Mouse (Mus musculus): ENCODE measurements at regions not wholly inside any gene's neighbourhood (a gene's known extent, or its start where the extent isn't known, plus 50 kb on each side); places are given as distances from the start of the nearest gene placed in this dataset.

GRCm38 (mm10) chr6:6657928-6658500 is 79.6 kb upstream of the Sem1 start:
- 40% methylated on average over 3 of the region's 3 CpGs for WGBS
- H3K4me1 ChIP-seq (ENCODE audit: control insufficient read depth, insufficient read depth, low read length) = no peaks in the 10 kb centered on the region
- DNase-seq = no peak
- no peak for TF ChIP-seq CTCF (conservative IDR thresholded peaks at IDR 0.05; ENCODE audit: insufficient read depth, insufficient read length, low read depth, low read length)
- H3K27ac ChIP-seq (ENCODE audit: insufficient read depth, low read depth, low read length) = no peak overlapping the region
- H3K4me3 ChIP-seq (ENCODE audit: insufficient read depth, low read depth, low read length) = no peak overlapping the region
- no peaks in the 10 kb centered on the region for H3K36me3 ChIP-seq (ENCODE audit: control insufficient read depth, insufficient read depth, low read length)
- no peaks in the 10 kb centered on the region for H3K27me3 ChIP-seq (replicated peaks; ENCODE audit: control insufficient read depth, insufficient read depth, low read length)

GRCm38 (mm10) chr6:6660072-6660471 is 81.6 kb upstream of the Sem1 start:
- no peaks in the 10 kb centered on the region for H3K27me3 ChIP-seq (replicated peaks; ENCODE audit: control insufficient read depth, insufficient read depth, low read length)
- DNase-seq = no peak
- 67% methylated on average over 5 of the region's 5 CpGs for WGBS
- no peak for TF ChIP-seq CTCF (conservative IDR thresholded peaks at IDR 0.05; ENCODE audit: insufficient read depth, insufficient read length, low read depth, low read length)
- no peak for TF ChIP-seq POLR2A (IDR thresholded peaks at IDR 0.05; ENCODE audit: low read depth, low read length)
- no peak overlapping the region for H3K4me3 ChIP-seq (ENCODE audit: insufficient read depth, low read depth, low read length)
- H3K36me3 ChIP-seq (ENCODE audit: control insufficient read depth, insufficient read depth, low read length) = no peaks in the 10 kb centered on the region
- no peaks in the 10 kb centered on the region for H3K4me1 ChIP-seq (ENCODE audit: control insufficient read depth, insufficient read depth, low read length)
- no peak overlapping the region for H3K27ac ChIP-seq (ENCODE audit: insufficient read depth, low read depth, low read length)

GRCm38 (mm10) chr6:6666762-6667161 is 88.3 kb upstream of the Sem1 start:
- no peak for TF ChIP-seq CTCF (conservative IDR thresholded peaks at IDR 0.05; ENCODE audit: insufficient read depth, insufficient read length, low read depth, low read length)
- TF ChIP-seq POLR2A (IDR thresholded peaks at IDR 0.05; ENCODE audit: low read depth, low read length) = no peak
- 92% methylated on average over 5 of the region's 5 CpGs for WGBS
- Histone ChIP-seq H3K27me3 (replicated peaks; ENCODE audit: control insufficient read depth, insufficient read depth, low read length) (no peaks in the 10 kb centered on the region), H3K36me3 (ENCODE audit: control insufficient read depth, insufficient read depth, low read length) (no peaks in the 10 kb centered on the region), H3K4me3 (ENCODE audit: insufficient read depth, low read depth, low read length) (no peak overlapping the region), H3K27ac (ENCODE audit: insufficient read depth, low read depth, low read length) (no peak overlapping the region), H3K4me1 (ENCODE audit: control insufficient read depth, insufficient read depth, low read length) (no peaks in the 10 kb centered on the region)
- DNase-seq = no peak

- 73% methylated on average over 5 of the region's 5 CpGs for WGBS
- no peaks in the 10 kb centered on the region for H3K36me3 ChIP-seq (ENCODE audit: control insufficient read depth, insufficient read depth, low read length)
- no peaks in the 10 kb centered on the region for H3K4me1 ChIP-seq (ENCODE audit: control insufficient read depth, insufficient read depth, low read length)
- no peak overlapping the region for H3K4me3 ChIP-seq (ENCODE audit: insufficient read depth, low read depth, low read length)
- DNase-seq = no peak
- H3K27me3 ChIP-seq (replicated peaks; ENCODE audit: control insufficient read depth, insufficient read depth, low read length) = no peaks in the 10 kb centered on the region; the same call in 1 of the 2 replicates
- no peak overlapping the region for H3K27ac ChIP-seq (ENCODE audit: insufficient read depth, low read depth, low read length)
- TF ChIP-seq CTCF (conservative IDR thresholded peaks at IDR 0.05; ENCODE audit: insufficient read depth, insufficient read length, low read depth, low read length) (no peak), POLR2A (IDR thresholded peaks at IDR 0.05; ENCODE audit: low read depth, low read length) (no peak)
These were observed 110.8 kb upstream of the Sem1 start for GRCm38 (mm10) chr6:6689241-6689640.

GRCm38 (mm10) chr6:6690188-6690587 is 111.7 kb upstream of the Sem1 start:
- no peak overlapping the region for H3K4me3 ChIP-seq (ENCODE audit: insufficient read depth, low read depth, low read length)
- H3K4me1 ChIP-seq (ENCODE audit: control insufficient read depth, insufficient read depth, low read length) = no peaks in the 10 kb centered on the region
- no peaks in the 10 kb centered on the region; the same call in 1 of the 2 replicates for H3K27me3 ChIP-seq (replicated peaks; ENCODE audit: control insufficient read depth, insufficient read depth, low read length)
- H3K36me3 ChIP-seq (ENCODE audit: control insufficient read depth, insufficient read depth, low read length) = no peaks in the 10 kb centered on the region
- H3K27ac ChIP-seq (ENCODE audit: insufficient read depth, low read depth, low read length) = no peak overlapping the region
- DNase-seq = no peak
- TF ChIP-seq CTCF (conservative IDR thresholded peaks at IDR 0.05; ENCODE audit: insufficient read depth, insufficient read length, low read depth, low read length) (no peak), POLR2A (IDR thresholded peaks at IDR 0.05; ENCODE audit: low read depth, low read length) (no peak)
- 64% methylated on average over 5 of the region's 5 CpGs for WGBS

- Histone ChIP-seq H3K36me3 (ENCODE audit: control insufficient read depth, insufficient read depth, low read length) (no peaks in the 10 kb centered on the region), H3K4me1 (ENCODE audit: control insufficient read depth, insufficient read depth, low read length) (no peaks in the 10 kb centered on the region), H3K4me3 (ENCODE audit: insufficient read depth, low read depth, low read length) (no peak overlapping the region), H3K27ac (ENCODE audit: insufficient read depth, low read depth, low read length) (no peak overlapping the region), H3K27me3 (replicated peaks; ENCODE audit: control insufficient read depth, insufficient read depth, low read length) (no peaks in the 10 kb centered on the region; the same call in 1 of the 2 replicates)
- 86% methylated on average over 8 of the region's 8 CpGs for WGBS
- TF ChIP-seq CTCF (conservative IDR thresholded peaks at IDR 0.05; ENCODE audit: insufficient read depth, insufficient read length, low read depth, low read length) = no peak
- no peak for TF ChIP-seq POLR2A (IDR thresholded peaks at IDR 0.05; ENCODE audit: low read depth, low read length)
- no peak for DNase-seq
These were observed 113.8 kb upstream of the Sem1 start for GRCm38 (mm10) chr6:6692056-6692770.

- Histone ChIP-seq H3K36me3 (ENCODE audit: control insufficient read depth, insufficient read depth, low read length) (no peaks in the 10 kb centered on the region), H3K27me3 (replicated peaks; ENCODE audit: control insufficient read depth, insufficient read depth, low read length) (no peaks in the 10 kb centered on the region), H3K4me1 (ENCODE audit: control insufficient read depth, insufficient read depth, low read length) (no peaks in the 10 kb centered on the region), H3K27ac (ENCODE audit: insufficient read depth, low read depth, low read length) (no peak overlapping the region), H3K4me3 (ENCODE audit: insufficient read depth, low read depth, low read length) (no peak overlapping the region)
- no peak for DNase-seq
- WGBS = 74% methylated on average over 11 of the region's 11 CpGs
- TF ChIP-seq POLR2A (IDR thresholded peaks at IDR 0.05; ENCODE audit: low read depth, low read length) (no peak), CTCF (conservative IDR thresholded peaks at IDR 0.05; ENCODE audit: insufficient read depth, insufficient read length, low read depth, low read length) (no peak)
These were observed 117.4 kb upstream of the Sem1 start for GRCm38 (mm10) chr6:6695742-6696430.
